Mouse (Mus musculus) left cerebral cortex, adult 8-10 months (tissue): Measurements from ENCODE around the gene Xntrpc. TPM values are rescaled to one million over a fixed set of nuclear protein-coding genes. Genes with fewer than 3 reads are reported as not detected.

Source experiments
- DNase-seq, 2 experiments: peaks; one replicate each; pipeline ENCODE4 v3.0.0; 2022; ENCODE audit warnings: low spot score in 2 of 2
- total RNA-seq, 4 experiments: library from RNA; stranded (reverse); gene quantifications; 2 replicates each; pipeline ENCODE4 v1.2.4; 2022

Gene Xntrpc
- total RNA-seq, 4 experiments from 2014 or later = 0.63 to 2.4 (median 1.5) TPM

DNA sequence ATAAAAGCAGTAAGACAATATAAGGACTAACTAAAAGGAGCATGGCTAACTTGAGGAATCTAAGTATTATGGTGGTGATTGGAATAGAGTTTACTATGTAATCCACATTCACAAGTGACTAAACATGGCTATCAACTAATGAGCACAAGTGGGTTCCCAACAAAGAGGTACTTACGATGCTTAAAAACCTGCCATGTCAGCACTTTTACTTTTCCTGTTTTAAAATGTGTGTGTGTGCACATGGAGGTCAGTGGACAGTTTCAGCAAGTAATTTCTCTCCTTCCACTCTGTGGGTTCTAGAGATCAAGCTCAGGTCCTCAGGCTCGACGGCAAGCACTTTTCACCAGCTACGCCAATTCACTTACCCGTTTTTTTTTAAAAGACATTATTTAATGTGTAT is 72.4 kb downstream of the Xntrpc start:
- DNase-seq = no peak

Other genes with a start within 250 kb of the Xntrpc start
- under 1 TPM in 3 of 4 experiments, not detected in 1; 0.30 to 0.39 (median 0.30) TPM for gene Phox2a, start 247.4 kb upstream of the Xntrpc start, total RNA-seq
- 10 to 100 TPM; 35.7 to 46.9 (median 42.6) TPM for gene Inppl1, start 227.5 kb upstream of the Xntrpc start, total RNA-seq
- under 1 TPM in 1 of 4 experiments, not detected in 3; 0.55 TPM for gene Folr2, start 208.5 kb upstream of the Xntrpc start, total RNA-seq
- gene Anapc15, start 202.0 kb upstream of the Xntrpc start, total RNA-seq = 10 to 100 TPM; 30.0 to 45.4 (median 32.9) TPM
- 1 to 10 TPM in 2 of 4 experiments, under 1 TPM in 2; 0.46 to 9.8 (median 1.2) TPM for gene Folr1, start 194.9 kb upstream of the Xntrpc start, total RNA-seq
- 10 to 100 TPM; 83.0 to 96.2 (median 90.5) TPM for gene Lamtor1, start 159.8 kb upstream of the Xntrpc start, total RNA-seq
- under 1 TPM in 2 of 4 experiments, not detected in 2; 0.13 to 0.32 TPM for gene Tomt, start 159.4 kb upstream of the Xntrpc start, total RNA-seq
- 1 to 10 TPM; 3.7 to 8.1 (median 5.8) TPM for gene Lrrc51, start 131.8 kb upstream of the Xntrpc start, total RNA-seq
- 100 to 1,000 TPM in 2 of 4 experiments, 10 to 100 TPM in 2; 98.8 to 108 (median 101) TPM for gene Numa1, start 131.6 kb upstream of the Xntrpc start, total RNA-seq
- 1 to 10 TPM; 6.6 to 8.1 (median 7.8) TPM for gene Il18bp, start 47.0 kb upstream of the Xntrpc start, total RNA-seq
- gene Rnf121, start 244 bp upstream of the Xntrpc start, total RNA-seq = 10 to 100 TPM; 45.4 to 51.5 (median 47.8) TPM
- 10 to 100 TPM; 20.4 to 28.8 (median 24.4) TPM for gene Xndc1, start 202 bp upstream of the Xntrpc start, total RNA-seq
- 1 to 10 TPM in 3 of 4 experiments, under 1 TPM in 1; 0.61 to 2.4 (median 1.3) TPM for gene Trpc2, start 17.4 kb downstream of the Xntrpc start, total RNA-seq
- gene Art1, start 36.0 kb downstream of the Xntrpc start, total RNA-seq = under 1 TPM in 3 of 4 experiments, not detected in 1; 0.25 to 0.46 (median 0.26) TPM
- gene Art5, start 43.8 kb downstream of the Xntrpc start, total RNA-seq = under 1 TPM in 1 of 4 experiments, not detected in 3; 0.33 TPM
- under 1 TPM; 0.46 to 0.99 (median 0.84) TPM for gene Chrna10, start 51.1 kb downstream of the Xntrpc start, total RNA-seq
- 10 to 100 TPM; 40.7 to 43.0 (median 41.7) TPM for gene Nup98, start 144.5 kb downstream of the Xntrpc start, total RNA-seq
- gene Pgap2, start 144.5 kb downstream of the Xntrpc start, total RNA-seq = 10 to 100 TPM; 23.7 to 28.9 (median 25.5) TPM
- 10 to 100 TPM; 34.4 to 46.5 (median 39.2) TPM for gene Rhog, start 190.3 kb downstream of the Xntrpc start, total RNA-seq
- 10 to 100 TPM; 87.0 to 97.5 (median 94.7) TPM for gene Stim1, start 202.1 kb downstream of the Xntrpc start, total RNA-seq